Mouse (Mus musculus): ENCODE results near the gene Lrrc34. TPM values are rescaled to one million over a fixed set of nuclear protein-coding genes. Genes with fewer than 3 reads are reported as not detected.
A peak's percentile ranks its signal among the peaks of the same experiment; 100 is the strongest.

Lrrc34 gene
- total RNA-seq, 2 experiments from 2014 or later = not detected

DNA sequence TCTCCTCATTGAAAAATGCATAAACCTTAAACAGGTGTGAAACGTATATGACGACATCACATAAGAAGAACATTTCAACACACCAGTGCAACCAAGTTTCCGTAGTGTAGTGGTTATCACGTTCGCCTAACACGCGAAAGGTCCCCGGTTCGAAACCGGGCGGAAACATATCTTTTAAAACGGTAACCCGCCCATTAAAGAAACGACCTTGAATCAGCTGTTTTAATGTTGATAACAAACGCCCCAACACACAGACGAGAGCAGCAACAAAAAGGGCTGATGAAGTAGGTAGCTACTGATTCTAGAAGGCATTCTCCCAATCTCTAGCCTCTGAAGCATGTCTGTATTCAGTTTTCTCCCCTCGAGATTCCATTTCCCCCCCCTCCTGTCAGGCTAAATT lies 46.5 kb downstream of the Lrrc34 start:
- intact Hi-C loops (cut with DNase I) = loop anchor here (5.0 kb wide), 1 partner anchor 191 kb away; the partner anchor contains the start of gene Sec62
- peak; percentile 86 to 87 for DNase-seq

DNA sequence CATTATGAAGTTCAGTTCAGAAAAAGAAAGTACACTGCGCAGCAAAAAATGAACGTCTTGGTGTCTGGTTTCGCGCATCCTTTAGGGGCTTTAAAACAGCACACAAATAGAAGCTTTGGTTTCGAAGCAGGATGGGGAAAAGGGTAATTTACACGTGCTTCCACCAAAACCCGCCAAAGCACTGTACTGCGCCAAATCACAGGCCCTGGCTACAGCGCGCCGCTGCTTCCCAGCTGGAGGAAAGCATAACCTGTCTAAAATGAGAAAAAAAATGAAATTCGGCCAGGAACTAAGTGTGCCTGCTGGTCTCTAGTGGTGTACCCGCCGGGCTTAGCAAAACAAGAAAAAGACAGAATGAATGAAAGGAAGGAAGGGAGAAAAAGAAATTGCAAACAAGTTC lies 47.0 kb downstream of the Lrrc34 start:
- intact Hi-C loops (cut with DNase I) = loop anchor here (5.0 kb wide), 1 partner anchor 192 kb away; the partner anchor contains the start of gene Sec62
- peak; percentile 16 to 30 for DNase-seq

- DNase-seq = peak; percentile 10
- intact Hi-C loops (cut with DNase I) = loop anchor here (5.0 to 10.0 kb wide), 4 partner anchors 192 to 1795 kb away; partner anchors contain the start of genes Rpl22l1 and Sec62
Measured at GRCm38 (mm10) chr3:30599711-30600545, 47.7 kb downstream of the Lrrc34 start, which contains the start of gene Actrt3. Actrt3 (minus strand) TSS chr3:30599939.

DNA sequence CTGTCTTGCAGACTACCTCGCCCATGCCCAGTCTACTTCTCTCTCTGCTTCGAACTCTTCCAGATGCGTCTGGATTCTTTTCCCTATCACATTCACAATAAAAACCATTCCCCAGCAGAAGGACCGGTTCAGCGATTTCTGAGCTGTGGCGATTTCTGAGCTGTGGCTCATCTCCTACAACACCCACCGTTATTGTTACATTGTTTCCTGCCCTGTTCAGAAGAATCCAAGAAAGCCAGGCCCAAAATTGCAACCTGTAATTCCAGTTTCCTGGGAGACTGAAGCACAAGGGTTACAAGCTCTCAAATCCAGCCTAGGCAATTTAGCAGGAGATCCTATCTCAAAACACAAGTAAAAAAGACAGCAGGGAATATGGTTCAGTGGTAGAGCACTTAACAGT lies 50.4 kb downstream of the Lrrc34 start:
- intact Hi-C loops (cut with DNase I) = loop anchor here (5.0 to 10.0 kb wide), 3 partner anchors 205 to 1792 kb away; partner anchors contain the start of gene Rpl22l1
- no peak for DNase-seq

- intact Hi-C loops (cut with DNase I) = loop anchor here (5.0 to 10.0 kb wide), 3 partner anchors 207 to 1790 kb away; partner anchors contain the start of gene Rpl22l1
- DNase-seq = peak; percentile 53 to 60
Measured at GRCm38 (mm10) chr3:30595111-30595832, 52.4 kb downstream of the Lrrc34 start.

DNA sequence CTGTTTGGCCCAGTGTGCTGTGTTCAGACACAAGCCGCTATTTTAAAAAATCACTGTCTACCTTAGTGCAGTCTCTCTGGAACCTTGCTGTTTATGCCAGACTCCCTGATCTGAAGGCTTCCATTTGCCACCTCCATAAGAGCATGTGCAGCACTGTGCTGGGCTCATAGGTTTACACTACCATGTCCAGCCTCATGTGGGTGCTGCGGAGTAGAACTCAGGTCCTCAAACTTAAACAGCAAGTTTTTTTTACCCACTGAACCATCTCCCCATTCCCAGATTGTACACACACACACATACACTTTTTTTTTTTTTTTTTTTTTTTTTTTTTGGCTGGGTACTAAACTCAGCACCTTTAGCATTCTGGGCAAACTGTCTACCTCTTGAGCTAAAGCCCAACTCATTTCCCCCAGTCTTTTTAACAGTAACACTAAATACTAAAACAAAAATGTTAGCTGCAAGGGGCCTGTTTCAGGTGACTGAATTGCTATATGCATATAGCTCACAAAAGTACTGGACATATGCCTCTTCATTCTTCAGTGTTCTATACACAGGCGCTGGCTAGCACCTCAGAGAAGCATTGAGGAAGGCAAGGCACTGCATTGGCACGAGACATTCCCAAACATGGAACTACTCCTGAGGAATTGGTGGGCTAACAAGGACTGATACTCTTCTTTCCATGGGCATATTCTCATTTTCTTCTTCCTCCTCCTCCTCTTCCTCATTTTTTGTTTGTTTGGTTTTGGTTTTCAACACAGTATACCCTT lies 53.8 kb downstream of the Lrrc34 start:
- DNase-seq = peak in 1 of 2 experiments; percentile 12
- intact Hi-C loops (cut with DNase I) = loop anchor here (2.0 to 10.0 kb wide), 4 partner anchors 103 to 1789 kb away; partner anchors contain the start of genes Lrrc31 and Rpl22l1

DNA sequence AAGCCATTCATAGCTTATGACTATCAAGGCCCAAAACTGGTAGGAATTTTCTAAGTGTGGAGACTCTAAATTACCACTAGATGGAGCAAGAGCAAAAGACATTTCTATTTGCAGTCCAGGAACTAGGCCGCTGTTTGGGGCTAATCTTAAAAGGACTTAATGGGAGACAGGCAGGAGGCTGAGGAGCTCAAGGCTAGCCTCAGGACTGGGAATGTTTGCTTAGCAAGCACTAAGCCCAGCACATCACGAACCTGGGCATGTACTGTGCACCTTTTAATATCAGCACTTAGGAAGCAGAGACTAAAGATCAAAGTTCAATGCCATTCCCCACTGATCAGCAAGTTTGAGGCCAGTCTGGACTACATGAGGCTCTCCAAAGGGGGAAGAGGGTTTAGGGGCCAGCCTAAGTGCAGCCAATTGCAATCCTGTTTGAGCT lies 55.2 kb downstream of the Lrrc34 start:
- intact Hi-C loops (cut with DNase I) = loop anchor here (2.0 to 10.0 kb wide), 4 partner anchors 105 to 1788 kb away; partner anchors contain the start of genes Lrrc31 and Rpl22l1
- DNase-seq = peak in 1 of 2 experiments; percentile 23

- no peak for DNase-seq
- intact Hi-C loops (cut with DNase I) = no loop called here
Measured at GRCm38 (mm10) chr3:30588865-30589264, 58.8 kb downstream of the Lrrc34 start.

Other genes with a start within 250 kb of the Lrrc34 start
- 10 to 100 TPM; 21.8 to 28.1 TPM for gene Mecom, start 99.9 kb downstream of the Lrrc34 start, total RNA-seq (2021)
- gene Actrt3, start 47.9 kb downstream of the Lrrc34 start, total RNA-seq (2021) = not detected
- 10 to 100 TPM; 13.9 to 18.4 TPM for gene Mynn, start 45.8 kb downstream of the Lrrc34 start, total RNA-seq (2021)
- gene Lrriq4, start 3.4 kb downstream of the Lrrc34 start, total RNA-seq (2021) = not detected
- under 1 TPM in 1 of 2 experiments, not detected in 1; 0.33 TPM for gene Lrrc31, start 52.0 kb upstream of the Lrrc34 start, total RNA-seq (2021)
- gene Samd7, start 98.4 kb upstream of the Lrrc34 start, total RNA-seq (2021) = not detected
- 10 to 100 TPM; 43.9 to 44.2 TPM for gene Sec62, start 145.0 kb upstream of the Lrrc34 start, total RNA-seq (2021)
- 1 to 10 TPM; 1.3 to 2.3 TPM for gene Gpr160, start 208.1 kb upstream of the Lrrc34 start, total RNA-seq (2021)

All from heart, postnatal 14 days (tissue).